ENCODE assay signal across 22 mouse cellular contexts in the genomic region with DNA sequence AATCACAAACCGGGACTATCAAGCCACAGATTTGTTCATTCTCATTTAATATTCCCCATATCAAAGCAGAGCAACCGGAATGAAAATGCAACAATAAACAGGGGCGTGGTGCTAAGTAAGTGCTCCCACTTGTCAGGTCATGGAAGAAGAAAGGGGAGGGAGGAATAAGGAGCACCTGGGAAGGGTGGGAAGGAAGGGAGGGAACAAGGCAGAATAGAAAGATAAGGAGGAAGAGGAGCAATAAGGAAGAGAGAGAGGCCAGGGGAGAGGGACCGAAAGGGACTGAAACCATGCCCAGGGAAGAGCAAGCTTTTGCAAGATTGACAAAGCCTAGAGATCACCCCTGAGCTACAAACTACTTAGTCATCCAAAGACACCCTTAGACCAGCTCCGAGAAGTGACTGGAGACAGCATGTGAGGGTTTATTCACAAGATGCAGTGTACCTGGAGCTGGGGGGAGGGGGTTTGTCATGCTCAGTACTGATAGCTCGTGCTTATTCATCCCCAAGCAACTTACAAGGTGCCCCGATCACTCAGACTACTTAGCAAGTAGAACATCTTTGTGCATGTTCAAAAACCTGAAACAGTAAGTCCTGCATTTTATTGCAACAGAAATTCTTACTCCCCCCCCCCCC. TPM values are rescaled to one million over a fixed set of nuclear protein-coding genes. Genes with fewer than 3 reads are reported as not detected.
DNase-seq lines count a peak whose midpoint lies in the region; ATAC-seq and TF ChIP-seq lines count a peak whose summit lies in the region.
"Had no signal": no experiment of that assay in that cellular context is flagged by ENCODE, and none has a peak within 500 bp of the region (broad histone marks: within the 10 kb centered on the region; RNA-seq: fewer than 3 reads in every experiment).

No protein-coding gene starts in this region.

- H3K27me3 ChIP-seq in forebrain, embryonic 11.5 days (ENCODE audit: control insufficient read depth, insufficient read depth, low read length): no peaks in the 10 kb centered on the region
- H3K27me3 ChIP-seq in forebrain, embryonic 14.5 days (replicated peaks; ENCODE audit: control insufficient read depth, insufficient read depth, low read length): no peaks in the 10 kb centered on the region
- H3K27me3 ChIP-seq in embryonic facial prominence, embryonic 10.5 days (replicated peaks; ENCODE audit: low read depth, poor library complexity, severe bottlenecking): no peaks in the 10 kb centered on the region
- no peaks in the 10 kb centered on the region for H3K27me3 ChIP-seq in intestine, postnatal 0 days (replicated peaks; ENCODE audit: control insufficient read depth, insufficient read depth, low read length)
- H3K27me3 ChIP-seq: forebrain, embryonic 15.5 days; heart, embryonic 13.5 days; hindbrain, embryonic 12.5 days; hindbrain, embryonic 15.5 days had no signal

- no peak for ATAC-seq in forebrain, embryonic 11.5 days (replicated peaks; ENCODE audit: low FRiP score)
- ATAC-seq in forebrain, embryonic 14.5 days: no peak
- peak; percentile 68 for ATAC-seq in intestine, postnatal 0 days
- ATAC-seq: forebrain, embryonic 15.5 days had no signal

- H3K4me2 ChIP-seq in forebrain, embryonic 11.5 days (ENCODE audit: low read depth, low read length, severe bottlenecking): no peak overlapping the region
- no peak overlapping the region for H3K4me2 ChIP-seq in forebrain, embryonic 14.5 days (ENCODE audit: low read length)
- H3K4me2 ChIP-seq in intestine, postnatal 0 days (replicated peaks; ENCODE audit: low read depth): peak overlapping the region; percentile 13; the same call in 1 of the 2 replicates
- H3K4me2 ChIP-seq: forebrain, embryonic 15.5 days; heart, embryonic 13.5 days; hindbrain, embryonic 12.5 days; hindbrain, embryonic 15.5 days had no signal

- no peak overlapping the region for H3K4me3 ChIP-seq in forebrain, embryonic 11.5 days (ENCODE audit: low read depth, low read length)
- no peak overlapping the region for H3K4me3 ChIP-seq in forebrain, embryonic 14.5 days (ENCODE audit: low read depth, low read length)
- H3K4me3 ChIP-seq in embryonic facial prominence, embryonic 10.5 days: no peak overlapping the region
- no peak overlapping the region for H3K4me3 ChIP-seq in intestine, postnatal 0 days (ENCODE audit: low read depth, low read length)
- H3K4me3 ChIP-seq: forebrain, embryonic 10.5 days; forebrain, embryonic 15.5 days; heart, adult 2 months; heart, embryonic 10.5 days; heart, embryonic 13.5 days; hindbrain, embryonic 12.5 days; hindbrain, embryonic 15.5 days had no signal

- no peak overlapping the region for H3K27ac ChIP-seq in forebrain, embryonic 11.5 days (ENCODE audit: low read depth, low read length)
- H3K27ac ChIP-seq in forebrain, embryonic 14.5 days (ENCODE audit: low read depth, low read length): no peak overlapping the region
- H3K27ac ChIP-seq in embryonic facial prominence, embryonic 10.5 days (replicated peaks): no peak overlapping the region
- H3K27ac ChIP-seq in intestine, postnatal 0 days (ENCODE audit: low read depth, low read length): no peak overlapping the region
- H3K27ac ChIP-seq: forebrain, embryonic 10.5 days; forebrain, embryonic 15.5 days; heart, adult 2 months; heart, embryonic 10.5 days; heart, embryonic 13.5 days; hindbrain, embryonic 12.5 days; hindbrain, embryonic 15.5 days had no signal

- H3K4me1 ChIP-seq in forebrain, embryonic 11.5 days (replicated peaks; ENCODE audit: control insufficient read depth, insufficient read depth, low read length): peaks cover 14% of the 10 kb centered on the region
- peaks cover 14% of the 10 kb centered on the region; the same call in 1 of the 2 replicates for H3K4me1 ChIP-seq in forebrain, embryonic 14.5 days (ENCODE audit: control insufficient read depth, insufficient read depth, low read length)
- H3K4me1 ChIP-seq in embryonic facial prominence, embryonic 10.5 days: peaks cover 26% of the 10 kb centered on the region
- no peaks in the 10 kb centered on the region; the same call in 1 of the 2 replicates for H3K4me1 ChIP-seq in intestine, postnatal 0 days (replicated peaks; ENCODE audit: control insufficient read depth, insufficient read depth, low read length)

- 80% methylated on average over 7 of the region's 7 CpGs for WGBS in forebrain, embryonic 11.5 days
- WGBS in forebrain, embryonic 14.5 days: 76% methylated on average over 7 of the region's 7 CpGs
- 85% methylated on average over 7 of the region's 7 CpGs for WGBS in embryonic facial prominence, embryonic 10.5 days
- WGBS in intestine, postnatal 0 days: 42% methylated on average over 7 of the region's 7 CpGs

- no peaks in the 10 kb centered on the region for H3K9me3 ChIP-seq in forebrain, embryonic 11.5 days (ENCODE audit: control insufficient read depth, low read length)
- no peaks in the 10 kb centered on the region for H3K9me3 ChIP-seq in forebrain, embryonic 14.5 days (replicated peaks; ENCODE audit: control insufficient read depth, low read length)
- H3K9me3 ChIP-seq in embryonic facial prominence, embryonic 10.5 days: no peaks in the 10 kb centered on the region
- no peaks in the 10 kb centered on the region for H3K9me3 ChIP-seq in intestine, postnatal 0 days (ENCODE audit: control insufficient read depth)
- H3K9me3 ChIP-seq: forebrain, embryonic 10.5 days; forebrain, embryonic 15.5 days; heart, embryonic 10.5 days; heart, embryonic 13.5 days; hindbrain, embryonic 12.5 days; hindbrain, embryonic 15.5 days had no signal

- H3K9ac ChIP-seq in forebrain, embryonic 11.5 days (ENCODE audit: low read length): no peak overlapping the region
- no peak overlapping the region for H3K9ac ChIP-seq in forebrain, embryonic 14.5 days (ENCODE audit: low read length)
- no peak overlapping the region for H3K9ac ChIP-seq in intestine, postnatal 0 days (ENCODE audit: low read depth, low read length)
- H3K9ac ChIP-seq: forebrain, embryonic 15.5 days; heart, embryonic 13.5 days; hindbrain, embryonic 12.5 days; hindbrain, embryonic 15.5 days had no signal

- no peak for TF ChIP-seq CTCF in intestine, postnatal 0 days (IDR thresholded peaks at IDR 0.05; ENCODE audit: low read depth)

- H3K36me3 ChIP-seq in forebrain, embryonic 11.5 days (ENCODE audit: control insufficient read depth, insufficient read depth, low read length): no peaks in the 10 kb centered on the region
- H3K36me3 ChIP-seq in forebrain, embryonic 14.5 days (ENCODE audit: control insufficient read depth, insufficient read depth, low read length): no peaks in the 10 kb centered on the region
- H3K36me3 ChIP-seq in embryonic facial prominence, embryonic 10.5 days (replicated peaks): 0 out of 2 replicates have a peak, but pooled peaks cover 3% of the 10 kb centered on the region
- H3K36me3 ChIP-seq in intestine, postnatal 0 days (ENCODE audit: control insufficient read depth, insufficient read depth): no peaks in the 10 kb centered on the region
- H3K36me3 ChIP-seq: forebrain, embryonic 15.5 days; heart, embryonic 10.5 days; heart, embryonic 13.5 days; hindbrain, embryonic 12.5 days; hindbrain, embryonic 15.5 days had no signal

- DNase-seq in forebrain, embryonic 11.5 days (ENCODE audit: low spot score): peak; percentile 16
- DNase-seq in forebrain, embryonic 14.5 days (ENCODE audit: low spot score): no peak
- DNase-seq in embryonic facial prominence, embryonic 10.5 days (ENCODE audit: low spot score): peak; percentile 2
- DNase-seq in thymus, postnatal 0 days (ENCODE audit: low spot score): no peak
- DNase-seq in adrenal gland, postnatal 10 days: no peak
- no peak for DNase-seq in cerebellum, adult 9-11 months
- DNase-seq: adrenal gland, adult 2 months; adrenal gland, postnatal 25 days; cerebellum, adult 11-12 months; cerebellum, adult 8-10 months; cerebellum, postnatal 36 days; embryo, embryonic 11 days; gastrocnemius, postnatal 25 days; heart, adult 2 months had no signal

RNA-seq across cellular contexts. Expression of a gene that starts 56.0 kb away (rescaled TPM):
- polyA plus RNA-seq in forebrain, embryonic 11.5 days (2014; fragmentation: Nextera tagmentation; extraction: Ambion mirVana): 38.4 and 42.9 TPM in 2 replicates
- polyA plus RNA-seq in forebrain, embryonic 14.5 days (2014; fragmentation: Nextera tagmentation; extraction: Ambion mirVana): 85.7 and 89.1 TPM in 2 replicates
- polyA plus RNA-seq in embryonic facial prominence, embryonic 10.5 days (2016; fragmentation: Nextera tagmentation; extraction: Ambion mirVana): 26.2 and 29.1 TPM in 2 replicates
- 1.5 and 2.1 TPM in 2 replicates for polyA plus RNA-seq in intestine, postnatal 0 days (2015; fragmentation: Nextera tagmentation; extraction: Ambion mirVana)
- 1.1 TPM in 2 replicates for polyA plus RNA-seq in thymus, postnatal 0 days (2015; fragmentation: Nextera tagmentation; extraction: Ambion mirVana)
- total RNA-seq in adrenal gland, postnatal 10 days (2021): 1 to 10 TPM; 4.2 TPM
- total RNA-seq: MEL had no signal

Comparison
In these comparisons a context has a peak if more than half of its experiments do, and no peak if none do; other contexts are left out.
1. DNase-seq: peak in forebrain, embryonic 11.5 days (single experiment) and embryonic facial prominence, embryonic 10.5 days (single experiment); none in forebrain, embryonic 14.5 days (single experiment), thymus, postnatal 0 days (single experiment), adrenal gland, postnatal 10 days (single experiment) and cerebellum, adult 9-11 months (single experiment).